Mouse (Mus musculus): ENCODE measurements at regions not wholly inside any gene's neighbourhood (a gene's known extent, or its start where the extent isn't known, plus 50 kb on each side); places are given as distances from the start of the nearest gene placed in this dataset.

DNA sequence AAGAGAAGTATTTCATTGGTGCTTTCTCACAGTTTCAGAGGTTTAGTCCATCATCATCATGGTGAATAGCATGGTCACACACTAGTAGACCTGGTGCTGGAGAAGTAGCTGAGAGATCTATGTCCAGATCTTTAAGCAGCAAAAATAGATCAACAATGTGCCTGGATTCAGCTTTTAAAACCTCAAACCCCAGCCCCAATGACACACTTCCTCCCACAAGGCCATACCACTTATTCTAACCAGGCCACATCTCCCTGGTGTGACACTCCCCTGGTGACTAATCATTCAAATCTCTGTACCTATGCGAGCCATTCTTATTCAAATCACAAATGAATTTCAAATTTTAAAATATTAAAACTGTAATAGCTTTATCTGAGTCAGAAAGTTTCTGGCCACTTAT lies 434.3 kb upstream of the Pik3r1 start:
- TF ChIP-seq POLR2A (IDR thresholded peaks at IDR 0.05; ENCODE audit: extremely low read depth, insufficient read depth, low read length) (no peak), CTCF (IDR thresholded peaks at IDR 0.05; ENCODE audit: low read depth, low read length) (no peak)
- no peaks in the 10 kb centered on the region for H3K4me1 ChIP-seq (ENCODE audit: control insufficient read depth, insufficient read depth, low read length)
- no peaks in the 10 kb centered on the region for H3K27me3 ChIP-seq (ENCODE audit: control insufficient read depth, insufficient read depth, low read length)
- H3K4me3 ChIP-seq (ENCODE audit: insufficient read depth, low read depth, low read length) = no peak overlapping the region
- no peaks in the 10 kb centered on the region for H3K36me3 ChIP-seq (ENCODE audit: control insufficient read depth, insufficient read depth, low read length)
- 87% methylated on average over 1 of the region's 1 CpGs for WGBS
- no peak overlapping the region for H3K9ac ChIP-seq (ENCODE audit: low read depth, low read length)
- DNase-seq (ENCODE audit: extremely low read depth, low read depth, low spot score) = no peak
- H3K27ac ChIP-seq (replicated peaks; ENCODE audit: insufficient read depth, low read depth, low read length) = no peak overlapping the region
- H3K79me2 ChIP-seq (ENCODE audit: control insufficient read depth, insufficient read depth, low read length) = no peaks in the 10 kb centered on the region

- Histone ChIP-seq H3K27me3 (ENCODE audit: control insufficient read depth, insufficient read depth, low read length) (no peaks in the 10 kb centered on the region), H3K4me3 (ENCODE audit: insufficient read depth, low read depth, low read length) (no peak overlapping the region), H3K27ac (replicated peaks; ENCODE audit: insufficient read depth, low read depth, low read length) (no peak overlapping the region), H3K36me3 (ENCODE audit: control insufficient read depth, insufficient read depth, low read length) (no peaks in the 10 kb centered on the region), H3K9ac (ENCODE audit: low read depth, low read length) (no peak overlapping the region), H3K4me1 (ENCODE audit: control insufficient read depth, insufficient read depth, low read length) (no peaks in the 10 kb centered on the region), H3K79me2 (ENCODE audit: control insufficient read depth, insufficient read depth, low read length) (no peaks in the 10 kb centered on the region)
- no peak for DNase-seq (ENCODE audit: extremely low read depth, low read depth, low spot score)
- TF ChIP-seq CTCF (IDR thresholded peaks at IDR 0.05; ENCODE audit: low read depth, low read length) (no peak), POLR2A (IDR thresholded peaks at IDR 0.05; ENCODE audit: extremely low read depth, insufficient read depth, low read length) (no peak)
- 95% methylated on average over 11 of the region's 11 CpGs for WGBS
Measured at GRCm38 (mm10) chr13:102218486-102218885, 450.5 kb upstream of the Pik3r1 start.

GRCm38 (mm10) chr13:102231048-102231447 lies 462.3 kb upstream of the Cd180 start:
- 63% methylated on average over 7 of the region's 7 CpGs for WGBS
- no peaks in the 10 kb centered on the region for H3K27me3 ChIP-seq (ENCODE audit: control insufficient read depth, insufficient read depth, low read length)
- H3K4me3 ChIP-seq (ENCODE audit: insufficient read depth, low read depth, low read length) = no peak overlapping the region
- H3K27ac ChIP-seq (replicated peaks; ENCODE audit: insufficient read depth, low read depth, low read length) = no peak overlapping the region
- H3K9ac ChIP-seq (ENCODE audit: low read depth, low read length) = no peak overlapping the region
- no peak for TF ChIP-seq CTCF (IDR thresholded peaks at IDR 0.05; ENCODE audit: low read depth, low read length)
- no peak for TF ChIP-seq POLR2A (IDR thresholded peaks at IDR 0.05; ENCODE audit: extremely low read depth, insufficient read depth, low read length)
- DNase-seq (ENCODE audit: extremely low read depth, low read depth, low spot score) = peak; percentile 22
- peaks cover 2% of the 10 kb centered on the region for H3K4me1 ChIP-seq (ENCODE audit: control insufficient read depth, insufficient read depth, low read length)
- no peaks in the 10 kb centered on the region for H3K36me3 ChIP-seq (ENCODE audit: control insufficient read depth, insufficient read depth, low read length)
- no peaks in the 10 kb centered on the region for H3K79me2 ChIP-seq (ENCODE audit: control insufficient read depth, insufficient read depth, low read length)

GRCm38 (mm10) chr13:102232291-102232936 lies 460.9 kb upstream of the Cd180 start:
- Histone ChIP-seq H3K4me1 (ENCODE audit: control insufficient read depth, insufficient read depth, low read length) (peaks cover 2% of the 10 kb centered on the region), H3K9ac (ENCODE audit: low read depth, low read length) (no peak overlapping the region), H3K36me3 (ENCODE audit: control insufficient read depth, insufficient read depth, low read length) (no peaks in the 10 kb centered on the region), H3K27ac (replicated peaks; ENCODE audit: insufficient read depth, low read depth, low read length) (no peak overlapping the region), H3K27me3 (ENCODE audit: control insufficient read depth, insufficient read depth, low read length) (no peaks in the 10 kb centered on the region), H3K4me3 (ENCODE audit: insufficient read depth, low read depth, low read length) (no peak overlapping the region), H3K79me2 (ENCODE audit: control insufficient read depth, insufficient read depth, low read length) (no peaks in the 10 kb centered on the region)
- DNase-seq (ENCODE audit: extremely low read depth, low read depth, low spot score) = peak; percentile 42
- no peak for TF ChIP-seq CTCF (IDR thresholded peaks at IDR 0.05; ENCODE audit: low read depth, low read length)
- TF ChIP-seq POLR2A (IDR thresholded peaks at IDR 0.05; ENCODE audit: extremely low read depth, insufficient read depth, low read length) = no peak
- 51% methylated on average over 4 of the region's 4 CpGs for WGBS

DNA sequence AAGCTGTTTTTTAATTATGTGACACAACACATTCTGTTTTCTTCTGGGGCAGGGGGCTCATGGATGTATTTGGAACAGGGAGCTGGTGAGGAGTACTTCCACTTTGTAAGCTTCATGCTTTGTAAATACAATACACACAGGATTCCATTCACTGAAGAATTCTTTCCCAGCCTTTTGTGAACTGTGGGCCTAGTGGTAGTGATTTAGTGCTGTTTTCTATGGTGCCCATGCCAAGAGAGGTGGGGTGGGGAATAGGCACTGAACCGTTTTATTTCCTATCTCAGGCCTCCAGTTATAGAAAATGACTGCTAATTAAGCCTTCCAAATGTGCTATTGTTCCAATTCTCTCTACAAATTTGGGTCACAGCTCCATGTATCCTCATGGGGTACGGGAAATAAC lies 442.5 kb upstream of the Cd180 start:
- no peaks in the 10 kb centered on the region for H3K36me3 ChIP-seq (ENCODE audit: control insufficient read depth, insufficient read depth, low read length)
- no peak overlapping the region for H3K27ac ChIP-seq (replicated peaks; ENCODE audit: insufficient read depth, low read depth, low read length)
- H3K79me2 ChIP-seq (ENCODE audit: control insufficient read depth, insufficient read depth, low read length) = no peaks in the 10 kb centered on the region
- no peak overlapping the region for H3K4me3 ChIP-seq (ENCODE audit: insufficient read depth, low read depth, low read length)
- DNase-seq (ENCODE audit: extremely low read depth, low read depth, low spot score) = no peak
- no peaks in the 10 kb centered on the region for H3K4me1 ChIP-seq (ENCODE audit: control insufficient read depth, insufficient read depth, low read length)
- no peak overlapping the region for H3K9ac ChIP-seq (ENCODE audit: low read depth, low read length)
- no peaks in the 10 kb centered on the region for H3K27me3 ChIP-seq (ENCODE audit: control insufficient read depth, insufficient read depth, low read length)
- no peak for TF ChIP-seq CTCF (IDR thresholded peaks at IDR 0.05; ENCODE audit: low read depth, low read length)
- TF ChIP-seq POLR2A (IDR thresholded peaks at IDR 0.05; ENCODE audit: extremely low read depth, insufficient read depth, low read length) = no peak
- 89% methylated on average over 2 of the region's 2 CpGs for WGBS

- TF ChIP-seq CTCF (IDR thresholded peaks at IDR 0.05; ENCODE audit: low read depth, low read length) (no peak), POLR2A (IDR thresholded peaks at IDR 0.05; ENCODE audit: extremely low read depth, insufficient read depth, low read length) (no peak)
- H3K9ac ChIP-seq (ENCODE audit: low read depth, low read length) = no peak overlapping the region
- no peak overlapping the region for H3K4me3 ChIP-seq (ENCODE audit: insufficient read depth, low read depth, low read length)
- no peak overlapping the region for H3K27ac ChIP-seq (replicated peaks; ENCODE audit: insufficient read depth, low read depth, low read length)
- no peaks in the 10 kb centered on the region for H3K4me1 ChIP-seq (ENCODE audit: control insufficient read depth, insufficient read depth, low read length)
- no peaks in the 10 kb centered on the region for H3K27me3 ChIP-seq (ENCODE audit: control insufficient read depth, insufficient read depth, low read length)
- H3K36me3 ChIP-seq (ENCODE audit: control insufficient read depth, insufficient read depth, low read length) = no peaks in the 10 kb centered on the region
- H3K79me2 ChIP-seq (ENCODE audit: control insufficient read depth, insufficient read depth, low read length) = no peaks in the 10 kb centered on the region
- WGBS = 95% methylated on average over 5 of the region's 5 CpGs
- no peak for DNase-seq (ENCODE audit: extremely low read depth, low read depth, low spot score)
Measured at GRCm38 (mm10) chr13:102251709-102252108, 441.6 kb upstream of the Cd180 start.

Measured in liver, adult 2 months (tissue).